In genomic region chr11:65139030-65139429, GRCm38 (mm10) we compare ENCODE assay signal across 27 mouse cellular contexts. TPM values are rescaled to one million over a fixed set of nuclear protein-coding genes. Genes with fewer than 3 reads are reported as not detected.
"Had no signal": no experiment of that assay in that cellular context is flagged by ENCODE, and none has a peak within 500 bp of the region (broad histone marks: within the 10 kb centered on the region; RNA-seq: fewer than 3 reads in every experiment).

No protein-coding gene starts in this region.

- H3K27me3 ChIP-seq: lung, embryonic 15.5 days; megakaryocyte, embryonic 14.5 days; midbrain, embryonic 13.5 days; midbrain, embryonic 15.5 days; neural tube, embryonic 13.5 days; neural tube, embryonic 15.5 days had no signal

- H3K4me3 ChIP-seq: lung, embryonic 15.5 days; megakaryocyte, embryonic 14.5 days; midbrain, embryonic 13.5 days; midbrain, embryonic 15.5 days; neural tube, embryonic 13.5 days; neural tube, embryonic 15.5 days had no signal

- DNase-seq: liver, postnatal 0 days; lung, adult 2 months; lung, postnatal 14 days; lung, postnatal 36 days; retina, postnatal 1 day; right cerebral cortex, adult 18-20 months; right cerebral cortex, postnatal 25 days; right cerebral cortex, postnatal 4 days; spleen, adult 18-20 months; thymus, adult 18-20 months; thymus, postnatal 14 days; thymus, postnatal 36 days had no signal

- H3K4me2 ChIP-seq: lung, embryonic 15.5 days; midbrain, embryonic 11.5 days; midbrain, embryonic 13.5 days; midbrain, embryonic 15.5 days; neural tube, embryonic 13.5 days; neural tube, embryonic 15.5 days had no signal

- H3K36me3 ChIP-seq: lung, embryonic 15.5 days; midbrain, embryonic 13.5 days; midbrain, embryonic 15.5 days; neural tube, embryonic 13.5 days; neural tube, embryonic 15.5 days had no signal

RNA-seq across cellular contexts. Expression of gene 1700086D15Rik, which starts 20.7 kb away (rescaled TPM):
- total RNA-seq: megakaryocyte progenitor cell, adult 5-6 weeks; midbrain, postnatal 0 days; monocyte, adult 5-6 weeks had no signal
- polyA plus RNA-seq: liver, postnatal 0 days; macrophage; midbrain, embryonic 11.5 days; midbrain, embryonic 13.5 days; neural tube, embryonic 11.5 days; neural tube, embryonic 13.5 days; small intestine, adult 2 months; stomach, embryonic 14.5 days; stomach, embryonic 16.5 days had no signal

RNA-seq across cellular contexts. Expression of gene Arhgap44, which starts 23.7 kb away (rescaled TPM):
- total RNA-seq: megakaryocyte progenitor cell, adult 5-6 weeks; monocyte, adult 5-6 weeks had no signal
- polyA plus RNA-seq: macrophage had no signal
